10 mouse cellular contexts compared by ENCODE assay signal in genomic region chr6:128104712-128105324, GRCm38 (mm10). TPM values are rescaled to one million over a fixed set of nuclear protein-coding genes. Genes with fewer than 3 reads are reported as not detected.
DNase-seq lines count a peak whose midpoint lies in the region; ATAC-seq and TF ChIP-seq lines count a peak whose summit lies in the region.
"Had no signal": no experiment of that assay in that cellular context is flagged by ENCODE, and none has a peak within 500 bp of the region (broad histone marks: within the 10 kb centered on the region; RNA-seq: fewer than 3 reads in every experiment).

No protein-coding gene starts in this region.

- H3K36me3 ChIP-seq in heart, embryonic 10.5 days = no peaks in the 10 kb centered on the region
- no peaks in the 10 kb centered on the region for H3K36me3 ChIP-seq in intestine, embryonic 15.5 days
- no peaks in the 10 kb centered on the region for H3K36me3 ChIP-seq in limb, embryonic 15.5 days
- no peaks in the 10 kb centered on the region for H3K36me3 ChIP-seq in hindbrain, embryonic 16.5 days (ENCODE audit: control insufficient read depth, insufficient read depth, low read length)
- no peaks in the 10 kb centered on the region for H3K36me3 ChIP-seq in midbrain, postnatal 0 days (ENCODE audit: insufficient read depth, low read length)

- H3K4me1 ChIP-seq in heart, embryonic 10.5 days = peaks cover 71% of the 10 kb centered on the region
- peaks cover 45% of the 10 kb centered on the region for H3K4me1 ChIP-seq in intestine, embryonic 15.5 days (replicated peaks)
- peaks cover 59% of the 10 kb centered on the region for H3K4me1 ChIP-seq in limb, embryonic 15.5 days
- H3K4me1 ChIP-seq in hindbrain, embryonic 16.5 days (ENCODE audit: control insufficient read depth, insufficient read depth, low read depth, low read length) = peaks cover 14% of the 10 kb centered on the region
- H3K4me1 ChIP-seq in midbrain, postnatal 0 days (ENCODE audit: insufficient read depth, low read length) = peaks cover 8% of the 10 kb centered on the region; the same call in 1 of the 2 replicates

- WGBS in heart, embryonic 10.5 days = 72% methylated on average over 7 of the region's 7 CpGs
- WGBS in intestine, embryonic 15.5 days = 62% methylated on average over 7 of the region's 7 CpGs
- 58% methylated on average over 7 of the region's 7 CpGs for WGBS in limb, embryonic 15.5 days
- WGBS in hindbrain, embryonic 16.5 days = 76% methylated on average over 7 of the region's 7 CpGs
- 71% methylated on average over 7 of the region's 7 CpGs for WGBS in midbrain, postnatal 0 days

- no peak for TF ChIP-seq CTCF in midbrain, postnatal 0 days (IDR thresholded peaks at IDR 0.05)

- no peak for DNase-seq in heart, embryonic 10.5 days (ENCODE audit: low spot score)
- no peak for DNase-seq in heart, postnatal 25 days (ENCODE audit: low spot score)
- peak; percentile 51 for DNase-seq in Muller cell, postnatal 12 days (ENCODE audit: inconsistent ontology term)
- DNase-seq in gastrocnemius, postnatal 36 days = no peak
- DNase-seq in midbrain, postnatal 0 days (ENCODE audit: low spot score) = no peak
- DNase-seq: embryo, embryonic 11 days; layer of hippocampus, adult 9-11 months had no signal

- H3K27ac ChIP-seq in heart, embryonic 10.5 days = peak overlapping the region; percentile 87
- peak overlapping the region; percentile 40; the same call in 1 of the 2 replicates for H3K27ac ChIP-seq in intestine, embryonic 15.5 days
- H3K27ac ChIP-seq in limb, embryonic 15.5 days = peak overlapping the region; percentile 83
- no peak overlapping the region for H3K27ac ChIP-seq in hindbrain, embryonic 16.5 days (ENCODE audit: low read depth, low read length)
- H3K27ac ChIP-seq in midbrain, postnatal 0 days (ENCODE audit: low read depth, low read length) = no peak overlapping the region

- H3K4me3 ChIP-seq in heart, embryonic 10.5 days = no peak overlapping the region
- no peak overlapping the region for H3K4me3 ChIP-seq in intestine, embryonic 15.5 days (replicated peaks)
- no peak overlapping the region for H3K4me3 ChIP-seq in limb, embryonic 15.5 days
- no peak overlapping the region for H3K4me3 ChIP-seq in hindbrain, embryonic 16.5 days (ENCODE audit: low read length)
- H3K4me3 ChIP-seq in midbrain, postnatal 0 days (ENCODE audit: low read depth, low read length) = no peak overlapping the region

- no peaks in the 10 kb centered on the region for H3K9me3 ChIP-seq in heart, embryonic 10.5 days
- H3K9me3 ChIP-seq in intestine, embryonic 15.5 days = no peaks in the 10 kb centered on the region
- H3K9me3 ChIP-seq in limb, embryonic 15.5 days = no peaks in the 10 kb centered on the region
- no peaks in the 10 kb centered on the region for H3K9me3 ChIP-seq in hindbrain, embryonic 16.5 days (ENCODE audit: control insufficient read depth, low read length)
- H3K9me3 ChIP-seq in midbrain, postnatal 0 days (ENCODE audit: low read length) = no peaks in the 10 kb centered on the region

- no peak for ATAC-seq in intestine, embryonic 15.5 days
- ATAC-seq in limb, embryonic 15.5 days (ENCODE audit: insufficient number of reproducible peaks, low FRiP score, low TSS enrichment, low read depth) = peak; percentile 9; the same call in 1 of the 2 replicates
- ATAC-seq in hindbrain, embryonic 16.5 days = no peak
- ATAC-seq in midbrain, postnatal 0 days (ENCODE audit: low FRiP score) = no peak; the same call in 1 of the 2 replicates

- H3K4me2 ChIP-seq in intestine, embryonic 15.5 days (replicated peaks) = no peak overlapping the region
- H3K4me2 ChIP-seq in limb, embryonic 15.5 days = no peak overlapping the region
- H3K4me2 ChIP-seq in hindbrain, embryonic 16.5 days (ENCODE audit: low read length) = no peak overlapping the region
- H3K4me2 ChIP-seq in midbrain, postnatal 0 days (ENCODE audit: low read depth, low read length, poor library complexity, severe bottlenecking) = no peak overlapping the region

- H3K9ac ChIP-seq in intestine, embryonic 15.5 days = no peak overlapping the region
- no peak overlapping the region for H3K9ac ChIP-seq in limb, embryonic 15.5 days
- no peak overlapping the region for H3K9ac ChIP-seq in hindbrain, embryonic 16.5 days (ENCODE audit: low read depth, low read length)
- H3K9ac ChIP-seq in midbrain, postnatal 0 days (replicated peaks; ENCODE audit: low read length, poor library complexity, severe bottlenecking) = no peak overlapping the region

- no peaks in the 10 kb centered on the region for H3K27me3 ChIP-seq in heart, embryonic 10.5 days (ENCODE audit: insufficient read depth, poor library complexity, severe bottlenecking)
- H3K27me3 ChIP-seq in intestine, embryonic 15.5 days (replicated peaks) = no peaks in the 10 kb centered on the region
- H3K27me3 ChIP-seq in limb, embryonic 15.5 days = no peaks in the 10 kb centered on the region
- no peaks in the 10 kb centered on the region for H3K27me3 ChIP-seq in hindbrain, embryonic 16.5 days (replicated peaks; ENCODE audit: control insufficient read depth, insufficient read depth, low read length)
- no peaks in the 10 kb centered on the region for H3K27me3 ChIP-seq in midbrain, postnatal 0 days (ENCODE audit: insufficient read depth, low read length)

- intact Hi-C loops in heart, postnatal 25 days (cut with DNase I) = no loop called here
- intact Hi-C loops in gastrocnemius, postnatal 36 days (cut with DNase I) = no loop called here

RNA-seq across cellular contexts. Expression of gene Tspan9, which starts 38.6 kb away (rescaled TPM):
- 111 and 177 TPM in 2 replicates for polyA plus RNA-seq in heart, embryonic 10.5 days (2016; fragmentation: Nextera tagmentation; extraction: Ambion mirVana)
- 100 to 1,000 TPM; 129 to 132 TPM for total RNA-seq in heart, postnatal 25 days (2021)
- polyA plus RNA-seq in intestine, embryonic 15.5 days (2015; fragmentation: Nextera tagmentation; extraction: Ambion mirVana) = 92.3 and 102 TPM in 2 replicates
- 140 and 141 TPM in 2 replicates for polyA plus RNA-seq in limb, embryonic 15.5 days (2015; fragmentation: Nextera tagmentation; extraction: Ambion mirVana)
- 62.6 and 66.8 TPM in 2 replicates for polyA plus RNA-seq in hindbrain, embryonic 16.5 days (2015; fragmentation: Nextera tagmentation; extraction: Ambion mirVana)
- total RNA-seq in gastrocnemius, postnatal 36 days (2021) = 10 to 100 TPM; 34.7 to 39.3 TPM
- total RNA-seq in midbrain, postnatal 0 days (2014; rRNA removed) = 143 and 160 TPM in 2 replicates
- 50.9 and 58.8 TPM in 2 replicates for polyA plus RNA-seq in midbrain, postnatal 0 days (2015; fragmentation: Nextera tagmentation; extraction: Ambion mirVana)

Comparison
In these comparisons a context has a peak if more than half of its experiments do, and no peak if none do; other contexts are left out.
1. H3K27ac ChIP-seq: peak in heart, embryonic 10.5 days (single experiment), intestine, embryonic 15.5 days (single experiment) and limb, embryonic 15.5 days (single experiment); none in hindbrain, embryonic 16.5 days (single experiment) and midbrain, postnatal 0 days (single experiment).